Mouse (Mus musculus): ENCODE data around the gene Tgfa.

DNA sequence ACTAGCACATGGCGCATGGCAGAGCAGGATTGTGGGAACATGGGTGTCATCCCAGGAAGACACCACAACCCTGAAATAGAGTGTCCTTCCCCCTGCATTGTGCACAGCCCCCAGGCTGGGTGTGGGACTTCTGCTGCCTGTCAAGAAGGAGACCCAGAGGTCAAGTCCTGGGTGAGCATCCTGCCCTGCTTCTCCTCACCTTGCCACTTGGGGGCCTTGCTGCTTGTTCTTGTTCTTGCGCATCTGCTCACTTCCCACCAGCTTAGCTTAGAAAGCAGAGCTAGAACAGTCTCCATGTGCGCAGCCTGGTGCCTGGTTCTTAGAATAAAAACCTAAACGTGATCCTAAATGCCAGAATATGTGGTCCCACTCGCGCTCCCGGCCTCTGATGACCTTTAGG lies 82.6 kb downstream of the Tgfa start:
- no peak for TF ChIP-seq CTCF (IDR thresholded peaks at IDR 0.05; ENCODE audit: low read depth)
- TF ChIP-seq EP300 (IDR thresholded peaks at IDR 0.05; ENCODE audit: low read depth), result no peak
